Mouse (Mus musculus) liver, embryonic 11.5 days (tissue): ENCODE data around the gene Zfp697. TPM values are rescaled to one million over a fixed set of nuclear protein-coding genes. Genes with fewer than 3 reads are reported as not detected.
"Not testable (repeated sequence)": the region's sequence is repeated elsewhere in the genome, so short reads cannot be mapped to it uniquely, and the experiment has no call there.

Experiments used
- ATAC-seq: fragments of 200-750 bp; cut with Nextera tagmentation; replicated peaks from 2 replicates; pipeline ENCODE4 v1.8.0; 2017; ENCODE audit warnings: moderate number of reproducible peaks, mild to moderate bottlenecking, moderate TSS enrichment, moderate library complexity; ENCODE audit not compliant: low FRiP score
- DNase-seq: peaks from one replicate; pipeline ENCODE4 v3.0.0-alpha.2; 2017; ENCODE audit warnings: low spot score
- H3K27ac ChIP-seq: fragments of 300-500 bp; sonication (generic); 2 replicates; pipeline ENCODE4 v1.5.1; 2014; ENCODE audit warnings: mild to moderate bottlenecking, low read depth, low read length, control low read depth
- H3K27me3 ChIP-seq: fragments of 300-500 bp; sonication (generic); replicated peaks from 2 replicates; pipeline ENCODE4 v1.6.1; 2014; ENCODE audit warnings: low read length, mixed read lengths; ENCODE audit not compliant: control insufficient read depth, insufficient read depth
- H3K36me3 ChIP-seq: fragments of 300-500 bp; sonication (generic); 2 replicates; pipeline ENCODE4 v1.6.1; 2014; ENCODE audit warnings: mild to moderate bottlenecking, low read length, moderate library complexity, mixed read lengths; ENCODE audit not compliant: control insufficient read depth, insufficient read depth
- H3K4me1 ChIP-seq: fragments of 300-500 bp; sonication (generic); replicated peaks from 2 replicates; pipeline ENCODE4 v1.6.1; 2014; ENCODE audit warnings: low read length, mixed read lengths; ENCODE audit not compliant: control insufficient read depth, insufficient read depth
- H3K4me2 ChIP-seq: fragments of 300-500 bp; sonication (generic); 2 replicates; pipeline ENCODE4 v1.6.1; 2014; ENCODE audit warnings: mild to moderate bottlenecking, control low read depth, moderate library complexity
- H3K4me3 ChIP-seq: fragments of 300-500 bp; sonication (generic); 2 replicates; pipeline ENCODE4 v1.5.1; 2014; ENCODE audit warnings: low read depth, low read length, control low read depth
- H3K9ac ChIP-seq: fragments of 300-500 bp; sonication (generic); 2 replicates; pipeline ENCODE4 v1.6.1; 2014; ENCODE audit warnings: low read depth, low read length, control low read depth
- H3K9me3 ChIP-seq: fragments of 300-500 bp; sonication (generic); 2 replicates; pipeline ENCODE4 v1.6.1; 2016; ENCODE audit warnings: low read length, inconsistent platforms, mixed read lengths; ENCODE audit not compliant: control insufficient read depth
- WGBS: fragments of 180-500 bp; shearing (Covaris S2); extraction: QIAGEN DNeasy Blood & Tissue Kit; methylation state at CpG from one replicate; pipeline ENCODE4 v1.1.7; 2014; 5-methylcytosine and 5-hydroxymethylcytosine counted together
- polyA plus RNA-seq: library from polyadenylated mRNA; unstranded; fragments of >200 nt; fragmentation: Nextera tagmentation; extraction: Ambion mirVana; gene quantifications from 2 replicates; pipeline ENCODE4 v1.2.1, GENCODE M21; 2014

The Zfp697 gene
- polyA plus RNA-seq, 1 experiment from 2014 or later, result 5.7 TPM

DNA sequence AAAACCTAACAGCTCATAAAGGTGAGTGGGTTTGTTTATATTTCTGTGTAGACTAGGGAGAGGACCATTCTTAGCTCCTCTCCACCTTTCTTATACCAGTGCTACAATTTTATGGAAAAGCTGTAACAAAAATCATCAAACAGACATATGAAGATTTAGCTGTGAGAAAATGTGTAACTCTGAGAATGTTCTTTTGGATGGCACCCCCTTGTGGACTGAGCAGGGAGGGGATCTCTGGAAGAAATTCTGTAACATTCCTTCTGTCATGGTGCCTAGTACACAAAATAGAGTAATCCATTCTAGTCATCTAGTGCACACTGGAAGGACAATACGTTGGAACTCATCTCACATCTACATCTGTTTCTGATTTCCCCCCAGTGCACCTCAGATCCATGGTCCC, 358.8 kb downstream of the Zfp697 start:
- not testable (repeated sequence) for ATAC-seq, DNase-seq, H3K36me3 ChIP-seq, H3K4me1 ChIP-seq, H3K27me3 ChIP-seq, H3K4me3 ChIP-seq, H3K9me3 ChIP-seq, H3K9ac ChIP-seq, H3K27ac ChIP-seq, H3K4me2 ChIP-seq
- 46% methylated on average over 1 of the region's 1 CpGs for WGBS

DNA sequence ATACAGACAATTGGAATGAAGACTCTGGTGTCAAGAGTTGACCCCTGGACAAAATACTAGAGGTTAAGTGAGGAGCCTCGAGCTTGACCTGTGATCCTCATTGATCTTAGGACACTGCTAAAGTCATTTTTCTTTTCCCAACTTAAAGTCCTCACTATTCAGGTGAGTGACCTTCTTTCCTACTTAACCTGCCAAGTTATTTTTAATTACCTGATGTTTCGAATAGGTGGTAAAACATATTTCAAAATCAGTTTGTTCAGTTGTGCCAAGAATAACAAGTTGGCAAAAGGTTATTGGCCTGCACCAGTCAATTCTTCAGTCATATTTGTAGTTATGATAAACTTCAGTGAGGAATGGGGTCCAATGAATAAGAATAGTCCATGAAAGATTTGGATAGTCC, 369.9 kb downstream of the Zfp697 start:
- WGBS, result 60% methylated on average over 2 of the region's 2 CpGs
- ATAC-seq (no peak), DNase-seq (no peak)

DNA sequence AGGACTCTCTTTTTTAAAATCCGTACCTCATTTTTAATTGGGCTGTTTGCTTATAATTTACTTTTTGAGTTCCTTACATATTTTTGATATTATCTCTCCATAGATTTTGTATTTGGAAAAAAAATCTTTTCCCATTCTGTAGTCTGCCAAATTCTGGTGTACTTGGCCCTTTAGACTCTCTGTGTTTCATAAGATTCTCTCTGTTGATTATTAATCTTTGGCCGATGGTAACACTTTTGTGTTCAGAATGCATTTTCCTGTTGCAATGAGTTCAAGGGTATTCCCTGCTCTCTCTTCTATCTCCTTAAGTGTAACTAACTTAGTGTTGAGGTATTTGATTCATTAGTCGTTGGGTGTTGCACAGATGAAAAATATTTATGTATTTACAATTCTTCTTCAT, 374.6 kb downstream of the Zfp697 start:
- Histone ChIP-seq H3K36me3 (no peaks in the 10 kb centered on the region), H3K9ac (no peak overlapping the region), H3K9me3 (no peaks in the 10 kb centered on the region), H3K27me3 (no peaks in the 10 kb centered on the region), H3K4me3 (no peak overlapping the region), H3K4me2 (no peak overlapping the region), H3K27ac (no peak overlapping the region), H3K4me1 (no peaks in the 10 kb centered on the region)
- 73% methylated on average over 3 of the region's 3 CpGs for WGBS
- ATAC-seq (no peak), DNase-seq (no peak)

More for the DNA sequence above, 369.9 kb downstream of the Zfp697 start:
- no peaks in the 10 kb centered on the region for H3K36me3 ChIP-seq
- no peaks in the 10 kb centered on the region for H3K9me3 ChIP-seq
- H3K27ac ChIP-seq, result no peak overlapping the region
- H3K4me2 ChIP-seq, result no peak overlapping the region
- H3K4me3 ChIP-seq, result no peak overlapping the region
- no peaks in the 10 kb centered on the region for H3K4me1 ChIP-seq
- H3K9ac ChIP-seq, result no peak overlapping the region
- no peaks in the 10 kb centered on the region for H3K27me3 ChIP-seq

DNA sequence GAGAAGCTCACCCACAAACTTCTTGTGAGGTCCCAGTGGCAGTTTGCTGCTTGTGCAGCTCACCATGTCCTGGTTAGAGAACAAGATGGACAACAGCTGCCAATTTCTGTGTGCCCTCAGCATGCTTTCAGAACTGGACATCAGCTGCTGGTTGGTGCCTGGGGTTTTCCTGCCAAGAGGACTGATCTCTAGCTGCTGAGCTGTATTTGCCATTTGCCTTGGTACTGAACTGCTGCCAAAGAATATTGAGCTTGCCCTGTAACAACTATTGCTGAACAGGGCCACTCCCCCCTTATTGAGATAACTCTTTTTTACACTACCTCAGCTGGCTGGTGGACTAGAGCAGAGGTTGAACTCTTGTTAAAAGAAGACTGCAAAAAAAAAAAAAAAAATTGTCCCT, 381.9 kb downstream of the Zfp697 start:
- Histone ChIP-seq H3K36me3 (no peaks in the 10 kb centered on the region), H3K27ac (no peak overlapping the region), H3K4me2 (no peak overlapping the region), H3K9me3 (no peaks in the 10 kb centered on the region), H3K4me3 (no peak overlapping the region), H3K4me1 (no peaks in the 10 kb centered on the region), H3K27me3 (no peaks in the 10 kb centered on the region), H3K9ac (no peak overlapping the region)
- no peak for DNase-seq
- ATAC-seq, result no peak

DNA sequence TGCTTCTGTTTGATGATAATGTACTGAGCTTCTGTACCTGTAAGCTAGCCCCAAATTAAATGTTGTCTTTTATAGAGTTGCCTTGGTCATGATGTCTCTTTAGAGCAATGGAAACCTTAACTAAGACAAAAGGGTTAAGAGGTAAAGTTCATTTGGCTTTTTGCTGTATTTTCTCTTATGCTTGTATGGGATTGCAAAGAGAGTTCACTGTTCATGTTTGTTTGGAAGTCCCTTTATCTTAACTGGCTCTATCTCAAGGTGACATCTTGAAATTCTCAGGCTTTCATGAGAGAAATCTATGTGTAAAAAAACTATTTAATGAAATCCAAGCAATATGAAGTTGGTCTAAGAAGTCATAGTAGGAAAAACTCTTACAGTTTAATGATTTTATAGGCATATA, 398.7 kb downstream of the Zfp697 start:
- H3K4me1 ChIP-seq, result no peaks in the 10 kb centered on the region
- no peak overlapping the region for H3K27ac ChIP-seq
- no peak overlapping the region for H3K9ac ChIP-seq
- H3K36me3 ChIP-seq, result no peaks in the 10 kb centered on the region
- H3K4me2 ChIP-seq, result no peak overlapping the region
- H3K9me3 ChIP-seq, result no peaks in the 10 kb centered on the region
- H3K27me3 ChIP-seq, result no peaks in the 10 kb centered on the region
- no peak overlapping the region for H3K4me3 ChIP-seq
- ATAC-seq (no peak), DNase-seq (no peak)

DNA sequence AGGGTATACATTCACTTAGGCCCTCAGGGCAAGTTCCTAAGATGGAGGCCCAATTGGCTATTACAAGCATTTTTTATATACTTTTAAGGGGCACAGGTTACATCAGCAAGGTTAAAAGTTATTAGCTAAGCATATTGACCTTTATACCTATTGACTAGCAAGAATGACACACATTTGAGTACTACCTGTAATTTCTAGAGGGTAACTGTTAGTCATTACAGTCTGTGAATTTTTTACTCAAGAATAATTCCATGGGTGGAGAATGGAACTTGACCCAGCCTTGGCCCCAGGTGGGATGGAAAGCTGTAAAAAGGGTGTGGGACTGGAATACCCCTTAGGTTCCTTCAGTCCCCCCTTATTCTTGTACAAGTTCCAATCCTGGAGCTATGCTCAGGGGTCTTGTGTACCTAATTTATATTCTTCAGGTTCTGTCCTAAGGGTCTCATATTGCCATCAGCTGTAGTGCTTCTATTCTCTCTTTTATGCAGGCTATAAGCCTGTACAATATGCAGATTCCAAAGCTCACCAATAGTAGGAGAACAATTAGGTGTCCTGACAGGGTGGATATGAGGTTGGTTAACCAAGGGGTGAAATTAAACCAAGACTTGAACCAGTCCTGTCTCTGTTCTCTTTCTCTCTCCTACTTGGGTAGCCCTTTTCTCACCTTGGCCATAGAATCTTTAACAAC, 400.1 kb downstream of the Zfp697 start:
- Histone ChIP-seq H3K36me3 (no peaks in the 10 kb centered on the region), H3K9ac (no peak overlapping the region), H3K4me3 (no peak overlapping the region), H3K27ac (no peak overlapping the region), H3K27me3 (no peaks in the 10 kb centered on the region), H3K9me3 (no peaks in the 10 kb centered on the region), H3K4me2 (no peak overlapping the region), H3K4me1 (no peaks in the 10 kb centered on the region)
- DNase-seq (no peak), ATAC-seq (no peak)

DNA sequence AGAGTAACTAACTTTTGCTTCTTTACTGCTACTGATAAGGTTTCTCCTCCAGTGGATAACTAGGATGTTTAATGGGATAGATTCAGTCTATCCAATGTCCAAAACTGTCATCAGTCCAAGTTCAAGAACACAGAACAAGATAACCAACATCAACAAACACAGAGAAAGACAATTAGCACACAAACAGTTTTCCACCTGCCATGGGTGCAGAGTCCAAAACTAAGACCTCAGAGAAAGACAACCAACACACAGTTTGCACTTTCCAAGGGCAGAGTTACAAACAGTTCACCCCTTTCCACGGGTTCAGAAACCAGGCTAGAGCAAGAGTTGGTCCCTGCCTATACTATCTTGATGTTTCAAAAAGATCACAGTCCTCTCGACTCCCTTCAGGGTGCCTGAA, 404.3 kb downstream of the Zfp697 start:
- Histone ChIP-seq H3K9ac (no peak overlapping the region), H3K36me3 (no peaks in the 10 kb centered on the region), H3K4me1 (no peaks in the 10 kb centered on the region), H3K9me3 (no peaks in the 10 kb centered on the region), H3K4me3 (no peak overlapping the region), H3K27me3 (no peaks in the 10 kb centered on the region), H3K4me2 (no peak overlapping the region), H3K27ac (no peak overlapping the region)
- WGBS, result 54% methylated on average over 2 of the region's 2 CpGs
- ATAC-seq (no peak), DNase-seq (no peak)

Other genes with a start within 250 kb of the Zfp697 start
- not detected in 2 replicates for gene Adam30, start 221.8 kb upstream of the Zfp697 start, polyA plus RNA-seq
- gene Reg4, start 160.3 kb upstream of the Zfp697 start, polyA plus RNA-seq, result 0.16 TPM in 1 of 2 replicates, not detected in the other
- 29.9 and 32.9 TPM in 2 replicates for gene Hmgcs2, start 102.0 kb upstream of the Zfp697 start, polyA plus RNA-seq
- 554 and 596 TPM in 2 replicates for gene Phgdh, start 42.5 kb upstream of the Zfp697 start, polyA plus RNA-seq
- gene Gm4450, start 74.7 kb downstream of the Zfp697 start, polyA plus RNA-seq, result not detected in 2 replicates
- gene Hsd3b4, start 128.1 kb downstream of the Zfp697 start, polyA plus RNA-seq, result 0.11 and 0.22 TPM in 2 replicates
- 0.11 and 0.22 TPM in 2 replicates for gene Gm10681, start 206.3 kb downstream of the Zfp697 start, polyA plus RNA-seq
- gene Hsd3b5, start 247.8 kb downstream of the Zfp697 start, polyA plus RNA-seq, result not detected in 2 replicates